Mouse (Mus musculus) urinary bladder, postnatal 4 days (tissue): ENCODE measurements at regions not wholly inside any gene's neighbourhood (a gene's known extent, or its start where the extent isn't known, plus 50 kb on each side); places are given as distances from the start of the nearest gene placed in this dataset.

Experiments
- DNase-seq, 2 experiments: peaks; one replicate each; pipeline ENCODE4 v3.0.0; 2021 to 2022; ENCODE audit warnings: low spot score in 2 of 2

- no peak for DNase-seq
Measured at GRCm38 (mm10) chr3:58072230-58072839, 224.5 kb upstream of the Pfn2 start.

GRCm38 (mm10) chr3:58089344-58090139, 241.7 kb upstream of the Pfn2 start:
- no peak for DNase-seq

GRCm38 (mm10) chr3:58090396-58090795, 242.5 kb upstream of the Pfn2 start:
- DNase-seq: no peak

GRCm38 (mm10) chr3:58091466-58092176, 243.7 kb upstream of the Pfn2 start:
- DNase-seq: no peak

GRCm38 (mm10) chr3:58110911-58111476, 263.1 kb upstream of the Pfn2 start:
- DNase-seq: no peak

- no peak for DNase-seq
Measured at GRCm38 (mm10) chr3:58112431-58112856, 264.6 kb upstream of the Pfn2 start.

- no peak for DNase-seq
Measured at GRCm38 (mm10) chr3:58113941-58114340, 266.1 kb upstream of the Pfn2 start.

GRCm38 (mm10) chr3:58115511-58115910, 267.6 kb upstream of the Pfn2 start:
- no peak for DNase-seq

GRCm38 (mm10) chr3:58116848-58117247, 269.0 kb upstream of the Pfn2 start:
- no peak for DNase-seq

- no peak for DNase-seq
Measured at GRCm38 (mm10) chr3:58120051-58120450, 272.2 kb upstream of the Pfn2 start.

- DNase-seq: peak; percentile 57 to 76
Measured at GRCm38 (mm10) chr3:58122456-58123359, 274.8 kb upstream of the Pfn2 start.

GRCm38 (mm10) chr3:58123396-58124077, 275.7 kb upstream of the Pfn2 start:
- DNase-seq: no peak

GRCm38 (mm10) chr3:58124886-58125285, 277.0 kb upstream of the Pfn2 start:
- no peak for DNase-seq

GRCm38 (mm10) chr3:58126996-58127395, 279.1 kb upstream of the Pfn2 start:
- DNase-seq: no peak

GRCm38 (mm10) chr3:58128059-58128458, 280.2 kb upstream of the Pfn2 start:
- DNase-seq: no peak

- DNase-seq: no peak
Measured at GRCm38 (mm10) chr3:58129358-58129903, 281.6 kb upstream of the Pfn2 start.

- no peak for DNase-seq
Measured at GRCm38 (mm10) chr3:58135607-58136365, 278.7 kb upstream of the Tsc22d2 start.

- peak; percentile 22 to 71 for DNase-seq
Measured at GRCm38 (mm10) chr3:58138726-58139585, 275.6 kb upstream of the Tsc22d2 start.

GRCm38 (mm10) chr3:58146108-58146507, 268.4 kb upstream of the Tsc22d2 start:
- DNase-seq: no peak
